Mouse (Mus musculus) small intestine, adult 2 months (tissue): ENCODE measurements around the gene Tmem175.

Experiments
- CTCF ChIP-seq: fragments of 200-500 bp; IDR thresholded peaks from 2 replicates; pipeline ENCODE4 v1.5.1; 2012; ENCODE audit warnings: low read depth, mild to moderate bottlenecking, control low read depth, inconsistent platforms, low read length, moderate library complexity, mixed read lengths; ENCODE audit not compliant: insufficient replicate concordance, insufficient read length; ENCODE audit errors: extremely low read depth
- POLR2A ChIP-seq: fragments of 200-500 bp; IDR thresholded peaks from 2 replicates; pipeline ENCODE4 v1.6.1; 2012; ENCODE audit warnings: low read depth, mild to moderate bottlenecking, control low read depth, inconsistent platforms, low read length, moderate library complexity

DNA sequence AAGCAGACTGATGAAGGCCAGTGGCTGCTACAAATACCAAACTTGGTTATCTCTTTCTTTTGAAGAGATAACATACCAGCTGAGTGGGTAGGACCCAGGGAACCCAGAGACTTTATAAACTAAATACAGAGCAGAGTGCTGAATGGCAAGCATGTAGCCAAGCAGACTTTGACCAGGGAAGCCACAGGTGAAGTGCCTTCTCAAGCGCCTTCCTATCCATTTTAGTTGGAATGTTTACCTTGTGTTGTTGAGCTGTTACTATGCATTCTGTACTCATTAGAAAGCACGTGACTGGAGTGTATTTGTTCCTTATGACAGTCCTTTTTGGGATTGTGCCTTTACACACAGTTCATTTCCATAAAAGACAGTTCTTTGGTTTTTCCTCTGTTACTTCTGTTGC is 14.1 kb downstream of the Tmem175 start:
- TF ChIP-seq CTCF (no peak), POLR2A (no peak)
